Mouse (Mus musculus): Measurements from ENCODE around the gene Edem1. TPM values are rescaled to one million over a fixed set of nuclear protein-coding genes. Genes with fewer than 3 reads are reported as not detected.
"Not testable (repeated sequence)": the region's sequence is repeated elsewhere in the genome, so short reads cannot be mapped to it uniquely, and the experiment has no call there.

Gene Edem1
- polyA plus RNA-seq, 1 experiment, result 18.4 TPM

DNA sequence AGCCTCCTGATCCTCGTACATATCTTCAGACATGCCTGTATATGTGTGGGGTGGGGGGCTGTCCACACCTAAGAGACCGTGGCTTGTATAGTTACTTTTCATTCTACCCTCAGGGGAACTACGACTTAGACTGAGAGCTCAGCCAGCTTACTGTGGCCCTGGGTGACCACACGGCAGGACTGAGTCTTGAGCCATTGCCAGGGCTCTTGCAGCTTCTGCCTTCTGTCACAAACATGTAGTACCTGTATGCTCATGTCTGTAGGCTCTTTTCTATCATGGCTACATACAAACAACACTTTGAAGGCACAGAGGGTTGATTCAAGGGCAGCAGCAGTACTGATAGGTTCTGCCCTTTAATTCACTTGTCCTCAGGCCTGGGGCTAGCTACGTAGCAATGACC is 24.5 kb downstream of the Edem1 start:
- Histone ChIP-seq H3K27me3 (replicated peaks; ENCODE audit: control insufficient read depth, insufficient read depth, low read length) (no peaks in the 10 kb centered on the region), H3K4me3 (ENCODE audit: insufficient read depth, low read depth, low read length) (no peak overlapping the region), H3K36me3 (ENCODE audit: control insufficient read depth, insufficient read depth, low read length) (peaks cover 8% of the 10 kb centered on the region), H3K4me1 (ENCODE audit: control insufficient read depth, insufficient read depth, low read length) (no peaks in the 10 kb centered on the region), H3K27ac (ENCODE audit: insufficient read depth, low read depth, low read length) (no peak overlapping the region)
- 94% methylated on average over 5 of the region's 5 CpGs for WGBS
- DNase-seq, result no peak
- TF ChIP-seq POLR2A (IDR thresholded peaks at IDR 0.05; ENCODE audit: low read depth, low read length) (no peak), CTCF (conservative IDR thresholded peaks at IDR 0.05; ENCODE audit: insufficient read depth, insufficient read length, low read depth, low read length) (no peak)

- no peak overlapping the region for H3K27ac ChIP-seq (ENCODE audit: insufficient read depth, low read depth, low read length)
- no peak for DNase-seq
- 70% methylated on average over 9 of the region's 9 CpGs for WGBS
- TF ChIP-seq POLR2A (IDR thresholded peaks at IDR 0.05; ENCODE audit: low read depth, low read length), result no peak
- no peak for TF ChIP-seq CTCF (conservative IDR thresholded peaks at IDR 0.05; ENCODE audit: insufficient read depth, insufficient read length, low read depth, low read length)
- no peaks in the 10 kb centered on the region for H3K27me3 ChIP-seq (replicated peaks; ENCODE audit: control insufficient read depth, insufficient read depth, low read length)
- H3K4me1 ChIP-seq (ENCODE audit: control insufficient read depth, insufficient read depth, low read length), result no peaks in the 10 kb centered on the region
- H3K36me3 ChIP-seq (ENCODE audit: control insufficient read depth, insufficient read depth, low read length), result peaks cover 4% of the 10 kb centered on the region
- H3K4me3 ChIP-seq (ENCODE audit: insufficient read depth, low read depth, low read length), result no peak overlapping the region
These were observed 30.1 kb downstream of the Edem1 start for GRCm38 (mm10) chr6:108858583-108858982.

- Histone ChIP-seq H3K27ac (ENCODE audit: insufficient read depth, low read depth, low read length) (no peak overlapping the region), H3K4me1 (ENCODE audit: control insufficient read depth, insufficient read depth, low read length) (no peaks in the 10 kb centered on the region), H3K27me3 (replicated peaks; ENCODE audit: control insufficient read depth, insufficient read depth, low read length) (no peaks in the 10 kb centered on the region), H3K36me3 (ENCODE audit: control insufficient read depth, insufficient read depth, low read length) (no peaks in the 10 kb centered on the region; the same call in 1 of the 2 replicates), H3K4me3 (ENCODE audit: insufficient read depth, low read depth, low read length) (no peak overlapping the region)
- 95% methylated on average over 1 of the region's 1 CpGs for WGBS
- no peak for TF ChIP-seq POLR2A (IDR thresholded peaks at IDR 0.05; ENCODE audit: low read depth, low read length)
- DNase-seq, result no peak
These were observed 32.8 kb downstream of the Edem1 start for GRCm38 (mm10) chr6:108861226-108861625.

- Histone ChIP-seq H3K27ac (ENCODE audit: insufficient read depth, low read depth, low read length) (no peak overlapping the region), H3K27me3 (replicated peaks; ENCODE audit: control insufficient read depth, insufficient read depth, low read length) (no peaks in the 10 kb centered on the region), H3K4me1 (ENCODE audit: control insufficient read depth, insufficient read depth, low read length) (no peaks in the 10 kb centered on the region), H3K36me3 (ENCODE audit: control insufficient read depth, insufficient read depth, low read length) (no peaks in the 10 kb centered on the region), H3K4me3 (ENCODE audit: insufficient read depth, low read depth, low read length) (no peak overlapping the region)
- peak; percentile 50 for DNase-seq
- TF ChIP-seq POLR2A (IDR thresholded peaks at IDR 0.05; ENCODE audit: low read depth, low read length), result no peak
- TF ChIP-seq CTCF (conservative IDR thresholded peaks at IDR 0.05; ENCODE audit: insufficient read depth, insufficient read length, low read depth, low read length), result no peak
- 58% methylated on average over 2 of the region's 2 CpGs for WGBS
These were observed 34.1 kb downstream of the Edem1 start for GRCm38 (mm10) chr6:108862548-108862947.

GRCm38 (mm10) chr6:108866317-108866716 is 37.9 kb downstream of the Edem1 start:
- Histone ChIP-seq H3K36me3 (ENCODE audit: control insufficient read depth, insufficient read depth, low read length) (no peaks in the 10 kb centered on the region), H3K27me3 (replicated peaks; ENCODE audit: control insufficient read depth, insufficient read depth, low read length) (no peaks in the 10 kb centered on the region), H3K27ac (ENCODE audit: insufficient read depth, low read depth, low read length) (no peak overlapping the region), H3K4me3 (ENCODE audit: insufficient read depth, low read depth, low read length) (no peak overlapping the region), H3K4me1 (ENCODE audit: control insufficient read depth, insufficient read depth, low read length) (peaks cover 3% of the 10 kb centered on the region)
- no peak for DNase-seq
- 75% methylated on average over 5 of the region's 5 CpGs for WGBS
- TF ChIP-seq POLR2A (IDR thresholded peaks at IDR 0.05; ENCODE audit: low read depth, low read length) (no peak), CTCF (conservative IDR thresholded peaks at IDR 0.05; ENCODE audit: insufficient read depth, insufficient read length, low read depth, low read length) (no peak)

- DNase-seq, result peak; percentile 65
- H3K4me3 ChIP-seq (ENCODE audit: insufficient read depth, low read depth, low read length); H3K36me3 ChIP-seq (ENCODE audit: control insufficient read depth, insufficient read depth, low read length); H3K27me3 ChIP-seq (replicated peaks; ENCODE audit: control insufficient read depth, insufficient read depth, low read length); H3K27ac ChIP-seq (ENCODE audit: insufficient read depth, low read depth, low read length); H3K4me1 ChIP-seq (ENCODE audit: control insufficient read depth, insufficient read depth, low read length): not testable (repeated sequence)
- 40% methylated on average over 2 of the region's 2 CpGs for WGBS
These were observed 40.6 kb downstream of the Edem1 start for GRCm38 (mm10) chr6:108869031-108869430.

DNA sequence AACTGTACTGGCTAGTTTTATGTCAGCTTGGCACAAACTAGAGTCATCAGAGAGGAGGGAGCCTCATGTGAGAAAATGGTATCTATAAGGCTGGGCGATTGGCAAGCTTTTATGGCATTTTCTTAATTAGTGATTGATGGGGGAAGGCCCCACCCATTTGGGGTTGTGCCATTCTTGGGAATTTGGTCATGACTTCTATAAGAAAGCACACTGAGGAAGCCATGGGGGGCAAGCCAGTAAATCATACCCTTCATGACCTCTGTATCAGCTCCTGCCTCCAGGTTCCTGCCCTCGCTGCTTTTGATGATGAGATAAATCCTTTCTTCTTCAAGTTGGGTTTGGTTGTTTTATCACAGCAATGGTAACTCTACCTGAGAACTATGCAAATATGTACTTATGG is 42.0 kb downstream of the Edem1 start:
- H3K36me3 ChIP-seq (ENCODE audit: control insufficient read depth, insufficient read depth, low read length), result no peaks in the 10 kb centered on the region

DNA sequence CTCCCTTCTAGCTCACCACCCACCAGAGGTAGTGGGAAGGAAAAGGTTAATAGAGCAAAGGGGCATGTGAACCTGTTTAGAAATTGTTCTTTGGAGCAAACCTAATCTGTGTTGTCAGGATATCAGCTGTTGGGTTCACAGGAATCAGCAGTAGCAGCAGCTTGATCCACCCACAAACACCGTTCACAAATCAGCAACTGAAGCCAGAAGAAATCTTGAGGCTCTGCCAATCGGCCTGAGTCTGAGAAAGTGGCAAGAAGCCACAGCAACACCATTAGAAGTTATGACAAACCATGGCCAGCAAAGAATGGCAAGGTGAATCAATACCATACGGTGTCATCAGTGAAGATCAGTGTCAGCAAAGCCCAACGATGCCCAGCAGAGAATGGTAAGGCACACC is 42.8 kb downstream of the Edem1 start:
- TF ChIP-seq POLR2A (IDR thresholded peaks at IDR 0.05; ENCODE audit: low read depth, low read length) (no peak), CTCF (conservative IDR thresholded peaks at IDR 0.05; ENCODE audit: insufficient read depth, insufficient read length, low read depth, low read length) (no peak)
- DNase-seq, result no peak
- H3K36me3 ChIP-seq (ENCODE audit: control insufficient read depth, insufficient read depth, low read length), result no peaks in the 10 kb centered on the region

More for the DNA sequence above, 42.0 kb downstream of the Edem1 start:
- H3K4me1 ChIP-seq (ENCODE audit: control insufficient read depth, insufficient read depth, low read length), result peaks cover 3% of the 10 kb centered on the region
- no peak for TF ChIP-seq POLR2A (IDR thresholded peaks at IDR 0.05; ENCODE audit: low read depth, low read length)
- TF ChIP-seq CTCF (conservative IDR thresholded peaks at IDR 0.05; ENCODE audit: insufficient read depth, insufficient read length, low read depth, low read length), result no peak
- no peak for DNase-seq
- WGBS, result 86% methylated on average over 2 of the region's 2 CpGs
- no peak overlapping the region for H3K4me3 ChIP-seq (ENCODE audit: insufficient read depth, low read depth, low read length)
- no peaks in the 10 kb centered on the region for H3K27me3 ChIP-seq (replicated peaks; ENCODE audit: control insufficient read depth, insufficient read depth, low read length)
- no peak overlapping the region for H3K27ac ChIP-seq (ENCODE audit: insufficient read depth, low read depth, low read length)

More for the DNA sequence above, 42.8 kb downstream of the Edem1 start:
- Histone ChIP-seq H3K27ac (ENCODE audit: insufficient read depth, low read depth, low read length) (no peak overlapping the region), H3K4me1 (ENCODE audit: control insufficient read depth, insufficient read depth, low read length) (peaks cover 3% of the 10 kb centered on the region), H3K4me3 (ENCODE audit: insufficient read depth, low read depth, low read length) (no peak overlapping the region), H3K27me3 (replicated peaks; ENCODE audit: control insufficient read depth, insufficient read depth, low read length) (no peaks in the 10 kb centered on the region)
- WGBS, result 85% methylated on average over 4 of the region's 4 CpGs
